8 mouse cellular contexts compared by ENCODE assay signal in the genomic region with DNA sequence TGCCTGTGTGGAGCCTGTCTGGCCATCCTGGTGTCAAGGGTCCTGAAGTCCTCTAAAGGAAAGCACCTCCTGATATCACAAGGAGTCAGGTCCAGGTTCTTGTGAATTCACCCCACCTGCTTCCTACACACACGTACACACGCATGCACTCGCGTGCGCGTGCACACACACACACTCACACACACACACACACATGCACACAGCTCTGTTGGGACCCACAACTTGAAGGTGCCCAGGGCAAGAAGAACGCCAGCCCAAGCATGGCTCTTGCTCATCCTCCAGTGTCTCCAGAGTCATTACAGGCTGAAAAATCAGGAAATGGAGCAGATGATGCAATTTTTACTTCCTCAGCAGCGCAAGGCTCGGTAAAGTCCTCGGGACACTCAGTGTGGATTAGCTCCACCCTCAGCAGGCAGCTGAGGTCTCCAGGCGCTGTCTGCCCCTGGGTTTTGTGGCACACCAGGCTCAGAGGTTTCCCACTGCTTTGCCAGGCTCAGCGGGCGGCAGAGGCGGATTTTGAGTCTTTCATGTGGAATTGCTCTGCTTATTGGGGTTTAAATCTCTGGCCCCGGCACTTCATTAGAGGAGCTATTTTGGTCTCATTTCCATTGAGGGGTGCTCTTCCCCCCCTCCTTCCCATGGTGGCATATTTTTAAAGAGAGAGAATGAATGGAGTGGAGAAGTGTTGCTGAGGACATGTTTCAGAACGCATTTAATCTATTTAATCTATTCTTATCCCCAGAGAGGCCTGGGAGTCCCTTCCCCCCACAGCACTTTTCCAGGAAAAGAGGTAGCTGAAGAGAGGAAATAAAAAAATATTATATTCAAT. TPM values are rescaled to one million over a fixed set of nuclear protein-coding genes. Genes with fewer than 3 reads are reported as not detected.
A peak's percentile ranks its signal among the peaks of the same experiment; 100 is the strongest.
DNase-seq lines count a peak whose midpoint lies in the region; ATAC-seq and TF ChIP-seq lines count a peak whose summit lies in the region.
"Had no signal": no experiment of that assay in that cellular context is flagged by ENCODE, and none has a peak within 500 bp of the region (broad histone marks: within the 10 kb centered on the region; RNA-seq: fewer than 3 reads in every experiment).

No protein-coding gene starts in this region.

- no peak for TF ChIP-seq POLR2A in testis, adult 2 months (IDR thresholded peaks at IDR 0.05; ENCODE audit: control insufficient read depth, low read depth, low read length)

- H3K27me3 ChIP-seq in testis, adult 2 months (ENCODE audit: control insufficient read depth, insufficient read depth, low read length), result no peaks in the 10 kb centered on the region
- H3K27me3 ChIP-seq in heart, embryonic 14.5 days (ENCODE audit: control insufficient read depth, insufficient read depth, low read length), result no peaks in the 10 kb centered on the region

- peak overlapping the region; percentile 48 for H3K4me2 ChIP-seq in heart, embryonic 14.5 days (ENCODE audit: low read length)

- no peak for TF ChIP-seq CTCF in testis, adult 2 months (IDR thresholded peaks at IDR 0.05; ENCODE audit: control insufficient read depth, insufficient read depth, insufficient replicate concordance, low read depth, low read length)

- 44% methylated on average over 16 of the region's 16 CpGs for WGBS in heart, embryonic 14.5 days

- no peaks in the 10 kb centered on the region for H3K36me3 ChIP-seq in testis, adult 2 months (ENCODE audit: control insufficient read depth, insufficient read depth, low read length)
- H3K36me3 ChIP-seq in heart, embryonic 14.5 days (ENCODE audit: control insufficient read depth, insufficient read depth, low read length), result no peaks in the 10 kb centered on the region

- H3K9me3 ChIP-seq in heart, embryonic 14.5 days (ENCODE audit: control insufficient read depth, low read length), result no peaks in the 10 kb centered on the region

- H3K9ac ChIP-seq in heart, embryonic 14.5 days (ENCODE audit: low read length), result 0 out of 2 replicates have a peak overlapping the region, but pooled peaks have one; percentile 5

- peak overlapping the region; percentile 26; the same call in 1 of the 2 replicates for H3K27ac ChIP-seq in testis, adult 2 months (ENCODE audit: control insufficient read depth, insufficient read depth, low read depth, low read length)
- H3K27ac ChIP-seq in heart, embryonic 14.5 days (replicated peaks in 1 of 2; ENCODE audit: control insufficient read depth in 1 of 2, insufficient read depth in 1 of 2, low read depth in 2 of 2, low read length in 2 of 2), result no peak overlapping the region

- intact Hi-C loops in left cerebral cortex, postnatal 36 days (cut with DNase I), result no loop called here

- no peaks in the 10 kb centered on the region for H3K4me1 ChIP-seq in testis, adult 2 months (ENCODE audit: control insufficient read depth, insufficient read depth, low read length)
- peaks cover 9 to 10% of the 10 kb centered on the region in 2 experiments for H3K4me1 ChIP-seq in heart, embryonic 14.5 days (ENCODE audit: control insufficient read depth in 2 of 2, insufficient read depth in 2 of 2, low read length in 2 of 2)

- ATAC-seq in heart, embryonic 14.5 days (ENCODE audit: insufficient number of reproducible peaks, insufficient read depth, low FRiP score, low read depth), result no peak

- H3K4me3 ChIP-seq in testis, adult 2 months (ENCODE audit: control insufficient read depth, low read depth, low read length), result peak overlapping the region; percentile 79
- no peak overlapping the region for H3K4me3 ChIP-seq in heart, embryonic 14.5 days (ENCODE audit: control insufficient read depth in 1 of 2, insufficient read depth in 1 of 2, low read depth in 1 of 2, low read length in 2 of 2)

- no peak for DNase-seq in testis, postnatal 10 days (ENCODE audit: low spot score)
- peak; percentile 52 for DNase-seq in lung, postnatal 36 days
- no peak for DNase-seq in urinary bladder, postnatal 36 days (ENCODE audit: low spot score in 2 of 2)
- DNase-seq in left cerebral cortex, postnatal 36 days (ENCODE audit: low spot score in 2 of 2), result no peak
- no peak for DNase-seq in cerebellum, postnatal 4 days (ENCODE audit: low spot score in 2 of 2)
- DNase-seq: spleen, adult 18-20 months had no signal

RNA-seq across cellular contexts. Expression of gene Cdhr3, which starts 46.9 kb away (rescaled TPM):
- polyA plus RNA-seq in testis, adult 2 months (2012; rRNA removed), result 0.02 TPM in 1 of 2 replicates, not detected in the other
- polyA plus RNA-seq in heart, embryonic 14.5 days (2014; fragmentation: Nextera tagmentation; extraction: Ambion mirVana), result 0.16 and 0.26 TPM in 2 replicates
- total RNA-seq in left cerebral cortex, postnatal 36 days (2021), result 1 to 10 TPM; 1.0 to 2.2 TPM
